Mouse (Mus musculus) limb, embryonic 14.5 days (tissue): ENCODE data around the gene Usb1. TPM values are rescaled to one million over a fixed set of nuclear protein-coding genes. Genes with fewer than 3 reads are reported as not detected.

Experiments
- ATAC-seq: fragments of 200-750 bp; cut with Nextera tagmentation; 2 replicates; pipeline ENCODE4 v1.8.0; 2017; ENCODE audit warnings: low read depth, moderate number of reproducible peaks, moderate TSS enrichment; ENCODE audit not compliant: low FRiP score
- DNase-seq: peaks from one replicate; pipeline ENCODE4 v3.0.0-alpha.2; 2015; ENCODE audit warnings: low spot score
- H3K27ac ChIP-seq: fragments of 300-500 bp; sonication (generic); replicated peaks from 2 replicates; pipeline ENCODE4 v1.5.1; 2014; ENCODE audit warnings: low read depth, mild to moderate bottlenecking, low read length, moderate library complexity, mixed read lengths
- H3K27me3 ChIP-seq: fragments of 300-500 bp; sonication (generic); 2 replicates; pipeline ENCODE4 v1.6.1; 2014; ENCODE audit warnings: low read length, mixed read lengths; ENCODE audit not compliant: control insufficient read depth, insufficient read depth
- H3K36me3 ChIP-seq: fragments of 300-500 bp; sonication (generic); 2 replicates; pipeline ENCODE4 v1.6.1; 2014; ENCODE audit warnings: mild to moderate bottlenecking, low read length, moderate library complexity, mixed read lengths; ENCODE audit not compliant: control insufficient read depth, insufficient read depth
- H3K4me1 ChIP-seq: fragments of 300-500 bp; sonication (generic); 2 replicates; pipeline ENCODE4 v1.6.1; 2014; ENCODE audit warnings: antibody characterized with exemption, low read length, mixed read lengths; ENCODE audit not compliant: control insufficient read depth, insufficient read depth
- H3K4me2 ChIP-seq: fragments of 300-500 bp; sonication (generic); replicated peaks from 2 replicates; pipeline ENCODE4 v1.6.1; 2014; ENCODE audit warnings: low read depth, mild to moderate bottlenecking, low read length, moderate library complexity; ENCODE audit not compliant: severe bottlenecking
- H3K4me3 ChIP-seq: fragments of 300-500 bp; sonication (generic); replicated peaks from 2 replicates; pipeline ENCODE4 v1.5.1; 2014; ENCODE audit warnings: low read length
- H3K9ac ChIP-seq: fragments of 300-500 bp; sonication (generic); 2 replicates; pipeline ENCODE4 v1.6.1; 2014; ENCODE audit warnings: mild to moderate bottlenecking, low read depth, low read length, moderate library complexity; ENCODE audit not compliant: severe bottlenecking
- H3K9me3 ChIP-seq: fragments of 300-500 bp; sonication (generic); 2 replicates; pipeline ENCODE4 v1.6.1; 2016; ENCODE audit warnings: low read length; ENCODE audit not compliant: control insufficient read depth
- POLR2A ChIP-seq: fragments of 200-500 bp; IDR thresholded peaks from 2 replicates; pipeline ENCODE4 v1.8.0; 2012; ENCODE audit warnings: inconsistent platforms, mild to moderate bottlenecking, moderate library complexity, borderline replicate concordance; ENCODE audit not compliant: insufficient read depth, insufficient read length; ENCODE audit errors: extremely low read depth
- WGBS: fragments of 180-500 bp; shearing (Covaris S2); extraction: QIAGEN DNeasy Blood & Tissue Kit; methylation state at CpG from one replicate; pipeline ENCODE4 v1.1.7; 2014; 5-methylcytosine and 5-hydroxymethylcytosine counted together
- polyA plus RNA-seq, 2 experiments: library from polyadenylated mRNA; depleted of rRNA in 1 of 2; stranded (reverse) in 1 of 2; unstranded in 1 of 2; fragments of >200 nt; fragmentation: Nextera tagmentation in 1 of 2; extraction: Ambion mirVana in 1 of 2; gene quantifications; 2 replicates each; pipeline versions ENCODE4 v1.2.1 to v1.2.3; 2012 to 2014

Gene Usb1
- polyA plus RNA-seq, 2 experiments = 34.7 to 46.6 TPM

DNA sequence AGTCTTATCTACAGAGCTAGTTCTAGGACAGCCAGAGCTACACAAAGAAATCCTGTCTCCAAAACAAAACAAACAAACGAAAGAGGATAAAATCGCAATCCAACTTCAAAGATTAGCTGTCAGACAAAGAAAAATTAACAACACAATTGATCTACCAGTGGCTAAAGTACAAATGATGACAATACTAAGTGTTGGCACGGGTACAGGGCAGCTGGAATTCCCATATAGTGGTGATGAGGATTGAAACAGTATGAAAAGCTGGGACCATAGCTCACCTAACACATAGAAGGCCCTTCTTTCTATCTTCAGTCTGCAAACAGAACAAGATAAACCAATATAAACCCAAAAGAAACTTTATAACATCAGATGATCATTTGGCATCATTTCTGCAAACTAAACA lies 49.5 kb downstream of the Usb1 start:
- WGBS = 80% methylated on average over 3 of the region's 3 CpGs
- DNase-seq = no peak
- TF ChIP-seq POLR2A = no peak
- Histone ChIP-seq H3K27ac (no peak overlapping the region), H3K36me3 (no peaks in the 10 kb centered on the region), H3K9me3 (0 out of 2 replicates have a peak, but pooled peaks cover 4% of the 10 kb centered on the region), H3K9ac (no peak overlapping the region), H3K27me3 (no peaks in the 10 kb centered on the region), H3K4me3 (no peak overlapping the region), H3K4me2 (no peak overlapping the region), H3K4me1 (peaks cover 8% of the 10 kb centered on the region; the same call in 1 of the 2 replicates)
- no peak for ATAC-seq

- no peak for DNase-seq
- WGBS = 70% methylated on average over 3 of the region's 3 CpGs
- H3K27me3 ChIP-seq = no peaks in the 10 kb centered on the region
- no peak overlapping the region for H3K4me3 ChIP-seq
- no peaks in the 10 kb centered on the region for H3K36me3 ChIP-seq
- no peak overlapping the region for H3K4me2 ChIP-seq
- no peak overlapping the region for H3K27ac ChIP-seq
- H3K9me3 ChIP-seq = 0 out of 2 replicates have a peak, but pooled peaks cover 4% of the 10 kb centered on the region
- no peak for TF ChIP-seq POLR2A
- no peak for ATAC-seq
- H3K4me1 ChIP-seq = no peaks in the 10 kb centered on the region
- H3K9ac ChIP-seq = no peak overlapping the region
Measured at GRCm38 (mm10) chr8:95384501-95384900, 52.4 kb downstream of the Usb1 start.

GRCm38 (mm10) chr8:95386037-95386436 lies 54.0 kb downstream of the Usb1 start:
- no peak overlapping the region for H3K9ac ChIP-seq

GRCm38 (mm10) chr8:95387221-95387620 lies 55.1 kb downstream of the Usb1 start:
- Histone ChIP-seq H3K27ac (no peak overlapping the region), H3K36me3 (no peaks in the 10 kb centered on the region), H3K4me1 (no peaks in the 10 kb centered on the region), H3K27me3 (no peaks in the 10 kb centered on the region), H3K9ac (no peak overlapping the region), H3K9me3 (0 out of 2 replicates have a peak, but pooled peaks cover 4% of the 10 kb centered on the region), H3K4me2 (no peak overlapping the region), H3K4me3 (no peak overlapping the region)
- ATAC-seq (no peak), DNase-seq (no peak)
- WGBS = 90% methylated on average over 10 of the region's 10 CpGs
- no peak for TF ChIP-seq POLR2A

More at GRCm38 (mm10) chr8:95386037-95386436, 54.0 kb downstream of the Usb1 start:
- TF ChIP-seq POLR2A = no peak
- Histone ChIP-seq H3K4me3 (no peak overlapping the region), H3K27ac (no peak overlapping the region), H3K4me1 (no peaks in the 10 kb centered on the region), H3K4me2 (no peak overlapping the region), H3K9me3 (0 out of 2 replicates have a peak, but pooled peaks cover 4% of the 10 kb centered on the region), H3K36me3 (no peaks in the 10 kb centered on the region), H3K27me3 (no peaks in the 10 kb centered on the region)
- DNase-seq (no peak), ATAC-seq (no peak)
- 70% methylated on average over 5 of the region's 5 CpGs for WGBS

DNA sequence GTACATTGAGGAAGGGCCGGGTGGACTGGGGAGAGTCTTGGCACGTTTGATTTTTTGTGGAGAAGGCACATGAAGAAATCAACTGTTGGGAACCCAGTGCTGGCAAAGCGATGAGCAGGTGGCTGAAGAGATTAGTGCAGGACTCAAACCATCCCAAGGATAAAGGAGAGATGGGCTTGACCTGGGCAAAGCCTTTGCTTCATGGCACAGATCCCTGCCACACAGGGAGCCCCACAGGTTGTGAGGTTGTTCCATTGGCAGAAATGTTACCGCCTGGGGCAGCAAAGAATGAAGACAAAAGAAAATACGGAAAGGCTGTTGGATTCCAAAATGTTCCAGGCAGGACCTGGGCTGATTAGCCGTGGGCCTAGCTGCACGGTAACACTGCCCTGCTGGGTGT lies 55.9 kb downstream of the Usb1 start:
- no peak overlapping the region for H3K27ac ChIP-seq
- WGBS = 76% methylated on average over 7 of the region's 7 CpGs
- H3K4me2 ChIP-seq = no peak overlapping the region
- TF ChIP-seq POLR2A = no peak
- no peak overlapping the region for H3K9ac ChIP-seq
- H3K36me3 ChIP-seq = no peaks in the 10 kb centered on the region
- H3K4me1 ChIP-seq = no peaks in the 10 kb centered on the region
- 0 out of 2 replicates have a peak, but pooled peaks cover 4% of the 10 kb centered on the region for H3K9me3 ChIP-seq
- ATAC-seq = no peak
- DNase-seq = no peak
- no peak overlapping the region for H3K4me3 ChIP-seq
- H3K27me3 ChIP-seq = no peaks in the 10 kb centered on the region

DNA sequence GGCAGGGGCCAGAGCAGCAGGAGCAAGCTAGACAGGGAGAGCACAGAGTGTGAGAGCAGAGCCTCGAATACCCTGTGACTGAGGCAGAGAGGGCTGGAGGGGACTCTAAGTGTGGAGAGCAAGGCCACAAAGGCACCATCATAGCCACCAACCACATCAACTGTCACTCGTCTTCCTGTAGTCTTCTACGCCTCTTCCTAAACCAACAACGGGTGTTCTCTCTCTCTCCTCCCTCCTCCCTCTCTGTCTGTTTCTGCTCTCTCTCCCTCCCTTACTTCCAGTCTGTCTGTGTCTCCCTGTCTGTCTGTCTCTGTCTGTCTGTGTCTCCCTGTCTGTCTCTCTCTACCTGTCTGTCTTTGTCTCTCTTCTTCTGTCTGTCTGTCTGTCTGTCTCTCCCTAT lies 58.2 kb downstream of the Usb1 start:
- Histone ChIP-seq H3K9me3 (no peaks in the 10 kb centered on the region), H3K27ac (no peak overlapping the region), H3K27me3 (no peaks in the 10 kb centered on the region), H3K4me1 (peaks cover 3% of the 10 kb centered on the region), H3K4me2 (no peak overlapping the region), H3K9ac (no peak overlapping the region), H3K4me3 (no peak overlapping the region), H3K36me3 (no peaks in the 10 kb centered on the region)
- no peak for TF ChIP-seq POLR2A
- 62% methylated on average over 4 of the region's 4 CpGs for WGBS
- ATAC-seq (no peak), DNase-seq (no peak)
